In genomic region chr8:22019498-22019897, GRCm38 (mm10) we compare ENCODE assay signal across 28 mouse cellular contexts. TPM values are rescaled to one million over a fixed set of nuclear protein-coding genes. Genes with fewer than 3 reads are reported as not detected.
"Had no signal": no experiment of that assay in that cellular context is flagged by ENCODE, and none has a peak within 500 bp of the region (broad histone marks: within the 10 kb centered on the region; RNA-seq: fewer than 3 reads in every experiment).

No protein-coding gene starts in this region.

- H3K27me3 ChIP-seq: limb, embryonic 13.5 days had no signal

- H3K27ac ChIP-seq: kidney, postnatal 0 days; layer of hippocampus, adult 2 months; limb, embryonic 10.5 days; limb, embryonic 13.5 days; liver, embryonic 14.5 days had no signal

- H3K4me2 ChIP-seq: limb, embryonic 13.5 days; lung, embryonic 14.5 days; midbrain, embryonic 11.5 days had no signal

- H3K4me3 ChIP-seq: layer of hippocampus, adult 2 months; limb, embryonic 10.5 days; limb, embryonic 13.5 days had no signal

- DNase-seq: kidney, adult 2 months; kidney, postnatal 25 days; layer of hippocampus, adult 9-11 months; lung, embryonic 14.5 days; lung, postnatal 10 days; midbrain, embryonic 14.5 days; right cerebral cortex, postnatal 4 days; thymus, postnatal 25 days had no signal

- H3K36me3 ChIP-seq: limb, embryonic 10.5 days; limb, embryonic 13.5 days had no signal

- H3K9me3 ChIP-seq: limb, embryonic 10.5 days; limb, embryonic 13.5 days had no signal

- H3K9ac ChIP-seq: limb, embryonic 13.5 days; liver, embryonic 14.5 days; lung, embryonic 14.5 days had no signal

- H3K4me1 ChIP-seq: limb, embryonic 13.5 days had no signal

RNA-seq across cellular contexts. Expression of gene Ccdc70, which starts 49.9 kb away (rescaled TPM):
- total RNA-seq: layer of hippocampus, adult 2 months; layer of hippocampus, postnatal 25 days; left cerebral cortex, adult 18-20 months; left cerebral cortex, postnatal 25 days; liver, adult 2 months; megakaryocyte progenitor cell, adult 5-6 weeks; megakaryocyte-erythroid progenitor cell, adult 5-6 weeks; midbrain, postnatal 0 days had no signal
- polyA plus RNA-seq: intestine, embryonic 14.5 days; kidney, adult 2 months; kidney, embryonic 14.5 days; kidney, postnatal 0 days; large intestine, adult 2 months; limb, embryonic 10.5 days; limb, embryonic 13.5 days; liver, adult 2 months; liver, embryonic 14.5 days; lung, embryonic 14.5 days; midbrain, embryonic 11.5 days; midbrain, embryonic 14.5 days; midbrain, postnatal 0 days; neural tube, embryonic 11.5 days; neural tube, embryonic 14.5 days; thymus, postnatal 0 days; urinary bladder, adult 2 months had no signal
